Mouse (Mus musculus) kidney, postnatal 0 days (tissue): ENCODE results near the gene Ddx58. TPM values are rescaled to one million over a fixed set of nuclear protein-coding genes. Genes with fewer than 3 reads are reported as not detected.

Experiments
- ATAC-seq: fragments of 200-750 bp; cut with Nextera tagmentation; replicated peaks from 2 replicates; pipeline ENCODE4 v1.8.0; 2017; ENCODE audit warnings: low read depth, moderate number of reproducible peaks, moderate TSS enrichment, moderate library complexity; ENCODE audit not compliant: low FRiP score
- DNase-seq: peaks from one replicate; pipeline ENCODE4 v3.0.0-alpha.2; 2016; ENCODE audit warnings: low spot score
- H3K27ac ChIP-seq: fragments of 300-500 bp; sonication (generic); 2 replicates; pipeline ENCODE4 v1.5.1; 2014; ENCODE audit warnings: mild to moderate bottlenecking
- H3K27me3 ChIP-seq: fragments of 300-500 bp; sonication (generic); 2 replicates; pipeline ENCODE4 v1.6.1; 2014; ENCODE audit warnings: low read length, mixed read lengths; ENCODE audit not compliant: insufficient read depth
- H3K36me3 ChIP-seq: fragments of 300-500 bp; sonication (generic); 2 replicates; pipeline ENCODE4 v1.6.1; 2014; ENCODE audit warnings: low read length, mixed read lengths; ENCODE audit not compliant: insufficient read depth
- H3K4me1 ChIP-seq: fragments of 300-500 bp; sonication (generic); replicated peaks from 2 replicates; pipeline ENCODE4 v1.6.1; 2014; ENCODE audit warnings: antibody characterized with exemption, low read length, mixed read lengths; ENCODE audit not compliant: insufficient read depth
- H3K4me2 ChIP-seq: fragments of 300-500 bp; sonication (generic); 2 replicates; pipeline ENCODE4 v1.6.1; 2014; ENCODE audit warnings: mild to moderate bottlenecking, low read length, moderate library complexity, mixed read lengths
- H3K4me3 ChIP-seq: fragments of 300-500 bp; sonication (generic); replicated peaks from 2 replicates; pipeline ENCODE4 v1.5.1; 2014; ENCODE audit warnings: low read depth, low read length
- H3K9ac ChIP-seq: fragments of 300-500 bp; sonication (generic); 2 replicates; pipeline ENCODE4 v1.6.1; 2014; ENCODE audit warnings: low read depth, low read length
- H3K9me3 ChIP-seq: fragments of 300-500 bp; sonication (generic); replicated peaks from 2 replicates; pipeline ENCODE4 v1.6.1; 2016; ENCODE audit warnings: low read length, inconsistent platforms, mixed read lengths
- CTCF ChIP-seq: IDR thresholded peaks from 2 replicates; pipeline ENCODE4 v1.5.1; 2016; ENCODE audit warnings: antibody characterized with exemption, low read depth, mild to moderate bottlenecking, moderate library complexity
- WGBS: fragments of 180-500 bp; shearing (Covaris S2); extraction: QIAGEN DNeasy Blood & Tissue Kit; methylation state at CpG from one replicate; pipeline ENCODE4 v1.1.7; 2014; 5-methylcytosine and 5-hydroxymethylcytosine counted together
- polyA plus RNA-seq: library from polyadenylated mRNA; unstranded; fragments of >200 nt; fragmentation: Nextera tagmentation; extraction: Ambion mirVana; gene quantifications from 2 replicates; pipeline ENCODE4 v1.2.1, GENCODE M21; 2015

Ddx58 gene
- polyA plus RNA-seq, 1 experiment from 2014 or later: 14.0 TPM

- Histone ChIP-seq H3K4me1 (no peaks in the 10 kb centered on the region), H3K9me3 (no peaks in the 10 kb centered on the region), H3K27me3 (no peaks in the 10 kb centered on the region), H3K4me3 (no peak overlapping the region), H3K4me2 (no peak overlapping the region), H3K9ac (no peak overlapping the region), H3K36me3 (0 out of 2 replicates have a peak, but pooled peaks cover 16% of the 10 kb centered on the region), H3K27ac (no peak overlapping the region)
- ATAC-seq (no peak), DNase-seq (no peak)
- TF ChIP-seq CTCF: no peak
- WGBS: 85% methylated on average over 11 of the region's 11 CpGs
Observed at GRCm38 (mm10) chr4:40227131-40227530, 12.5 kb downstream of the Ddx58 start.

GRCm38 (mm10) chr4:40226095-40226494, 13.5 kb downstream of the Ddx58 start:
- ATAC-seq (no peak), DNase-seq (peak; percentile 17)
- Histone ChIP-seq H3K4me1 (no peaks in the 10 kb centered on the region), H3K27me3 (no peaks in the 10 kb centered on the region), H3K36me3 (0 out of 2 replicates have a peak, but pooled peaks cover 18% of the 10 kb centered on the region), H3K4me3 (no peak overlapping the region), H3K9ac (no peak overlapping the region), H3K27ac (no peak overlapping the region), H3K9me3 (no peaks in the 10 kb centered on the region), H3K4me2 (no peak overlapping the region)
- 67% methylated on average over 5 of the region's 5 CpGs for WGBS
- no peak for TF ChIP-seq CTCF

- H3K4me1 ChIP-seq: no peaks in the 10 kb centered on the region
- TF ChIP-seq CTCF: no peak
- ATAC-seq: no peak
- no peak overlapping the region for H3K4me3 ChIP-seq
- WGBS: 55% methylated on average over 21 of the region's 21 CpGs
- no peak overlapping the region for H3K4me2 ChIP-seq
- no peak overlapping the region for H3K27ac ChIP-seq
- DNase-seq: no peak
- H3K9me3 ChIP-seq: no peaks in the 10 kb centered on the region
- no peak overlapping the region for H3K9ac ChIP-seq
- peaks cover 18% of the 10 kb centered on the region; the same call in 1 of the 2 replicates for H3K36me3 ChIP-seq
- no peaks in the 10 kb centered on the region for H3K27me3 ChIP-seq
Observed at GRCm38 (mm10) chr4:40221876-40222585, 17.6 kb downstream of the Ddx58 start.

GRCm38 (mm10) chr4:40221004-40221760, 18.4 kb downstream of the Ddx58 start:
- WGBS: 37% methylated on average over 14 of the region's 14 CpGs
- no peak for DNase-seq

GRCm38 (mm10) chr4:40220437-40220836, 19.2 kb downstream of the Ddx58 start:
- no peak for DNase-seq
- WGBS: 33% methylated on average over 12 of the region's 12 CpGs
- Histone ChIP-seq H3K36me3 (peaks cover 19% of the 10 kb centered on the region; the same call in 1 of the 2 replicates), H3K9ac (no peak overlapping the region), H3K9me3 (no peaks in the 10 kb centered on the region), H3K27ac (no peak overlapping the region), H3K27me3 (no peaks in the 10 kb centered on the region), H3K4me2 (no peak overlapping the region), H3K4me3 (no peak overlapping the region), H3K4me1 (no peaks in the 10 kb centered on the region)
- TF ChIP-seq CTCF: no peak
- no peak for ATAC-seq

More at GRCm38 (mm10) chr4:40221004-40221760, 18.4 kb downstream of the Ddx58 start:
- no peaks in the 10 kb centered on the region for H3K9me3 ChIP-seq
- no peak overlapping the region for H3K4me3 ChIP-seq
- H3K27me3 ChIP-seq: no peaks in the 10 kb centered on the region
- H3K4me1 ChIP-seq: no peaks in the 10 kb centered on the region
- H3K27ac ChIP-seq: no peak overlapping the region
- ATAC-seq: 0 out of 2 replicates have a peak, but pooled peaks have one; percentile 47
- no peak overlapping the region for H3K4me2 ChIP-seq
- H3K36me3 ChIP-seq: peaks cover 19% of the 10 kb centered on the region; the same call in 1 of the 2 replicates
- no peak for TF ChIP-seq CTCF
- no peak overlapping the region for H3K9ac ChIP-seq

GRCm38 (mm10) chr4:40218382-40218781, 21.2 kb downstream of the Ddx58 start:
- no peak overlapping the region for H3K27ac ChIP-seq
- no peak overlapping the region for H3K4me3 ChIP-seq
- H3K4me1 ChIP-seq: no peaks in the 10 kb centered on the region
- 73% methylated on average over 7 of the region's 7 CpGs for WGBS
- H3K27me3 ChIP-seq: no peaks in the 10 kb centered on the region
- DNase-seq: peak; percentile 63
- peak; percentile 54; the same call in 1 of the 2 replicates for ATAC-seq
- TF ChIP-seq CTCF: peak; percentile 77
- no peak overlapping the region for H3K9ac ChIP-seq
- no peak overlapping the region for H3K4me2 ChIP-seq
- peaks cover 15% of the 10 kb centered on the region; the same call in 1 of the 2 replicates for H3K36me3 ChIP-seq
- no peaks in the 10 kb centered on the region for H3K9me3 ChIP-seq
